Mouse (Mus musculus): ENCODE results near the gene Zfp646. TPM values are rescaled to one million over a fixed set of nuclear protein-coding genes. Genes with fewer than 3 reads are reported as not detected.

Zfp646 gene
- polyA plus RNA-seq, 1 experiment from 2014 or later = 11.4 TPM

- no peak overlapping the region for H3K27ac ChIP-seq
- H3K4me3 ChIP-seq = no peak overlapping the region
- no peak overlapping the region for H3K9ac ChIP-seq
- H3K9me3 ChIP-seq = no peaks in the 10 kb centered on the region
- no peak for ATAC-seq (ENCODE audit: insufficient number of reproducible peaks, insufficient read depth, low FRiP score, low TSS enrichment, low read depth)
- H3K27me3 ChIP-seq = peaks cover 1% of the 10 kb centered on the region; the same call in 1 of the 2 replicates
- no peak overlapping the region for H3K4me2 ChIP-seq
- 82% methylated on average over 6 of the region's 6 CpGs for WGBS
- peaks cover 79% of the 10 kb centered on the region for H3K36me3 ChIP-seq
- H3K4me1 ChIP-seq = peaks cover 6% of the 10 kb centered on the region; the same call in 1 of the 2 replicates
Measured at GRCm38 (mm10) chr7:127922451-127923275, 46.6 kb downstream of the Zfp646 start.

DNA sequence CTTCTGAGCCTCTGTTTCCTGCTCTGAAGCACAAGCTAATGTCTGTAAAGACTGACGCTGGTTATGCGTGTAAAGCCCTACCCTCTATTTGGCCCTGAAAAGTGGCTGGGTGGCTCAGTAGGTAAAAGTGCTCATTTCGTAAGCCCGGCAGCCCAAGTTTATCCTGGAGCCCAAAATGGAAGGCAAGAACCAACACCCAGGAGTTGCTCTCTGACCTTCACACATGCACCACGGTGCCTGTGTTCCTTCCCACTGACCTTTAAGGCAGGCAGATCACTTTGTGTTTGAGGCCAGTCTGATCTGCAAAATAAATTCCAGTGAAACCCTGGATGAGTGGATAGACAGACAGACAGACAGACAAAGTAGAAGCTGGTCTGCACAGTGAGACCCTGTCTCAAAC is 47.7 kb downstream of the Zfp646 start:
- 75% methylated on average over 5 of the region's 5 CpGs for WGBS
- Histone ChIP-seq H3K27ac (no peak overlapping the region), H3K9me3 (no peaks in the 10 kb centered on the region), H3K4me3 (no peak overlapping the region), H3K36me3 (peaks cover 69% of the 10 kb centered on the region), H3K9ac (no peak overlapping the region), H3K4me2 (no peak overlapping the region), H3K27me3 (peaks cover 11% of the 10 kb centered on the region), H3K4me1 (peaks cover 6% of the 10 kb centered on the region; the same call in 1 of the 2 replicates)
- no peak for ATAC-seq (ENCODE audit: insufficient number of reproducible peaks, insufficient read depth, low FRiP score, low TSS enrichment, low read depth)

GRCm38 (mm10) chr7:127925252-127925651 is 49.2 kb downstream of the Zfp646 start:
- Histone ChIP-seq H3K9me3 (no peaks in the 10 kb centered on the region), H3K27ac (peak overlapping the region; percentile 68), H3K4me2 (no peak overlapping the region), H3K27me3 (peaks cover 27% of the 10 kb centered on the region), H3K4me1 (peaks cover 16% of the 10 kb centered on the region), H3K36me3 (peaks cover 64% of the 10 kb centered on the region), H3K9ac (no peak overlapping the region), H3K4me3 (no peak overlapping the region)
- WGBS = 52% methylated on average over 5 of the region's 5 CpGs
- no peak for ATAC-seq (ENCODE audit: insufficient number of reproducible peaks, insufficient read depth, low FRiP score, low TSS enrichment, low read depth)

- Histone ChIP-seq H3K9ac (no peak overlapping the region), H3K4me2 (no peak overlapping the region), H3K36me3 (peaks cover 56% of the 10 kb centered on the region), H3K4me3 (no peak overlapping the region), H3K4me1 (peaks cover 16% of the 10 kb centered on the region), H3K27ac (peak overlapping the region; percentile 68), H3K27me3 (peaks cover 32% of the 10 kb centered on the region), H3K9me3 (no peaks in the 10 kb centered on the region)
- ATAC-seq (ENCODE audit: insufficient number of reproducible peaks, insufficient read depth, low FRiP score, low TSS enrichment, low read depth) = no peak
- WGBS = 84% methylated on average over 8 of the region's 8 CpGs
Measured at GRCm38 (mm10) chr7:127926066-127926465, 50.0 kb downstream of the Zfp646 start.

GRCm38 (mm10) chr7:127926846-127927245 is 50.8 kb downstream of the Zfp646 start:
- 83% methylated on average over 11 of the region's 11 CpGs for WGBS
- H3K36me3 ChIP-seq = peaks cover 52% of the 10 kb centered on the region

DNA sequence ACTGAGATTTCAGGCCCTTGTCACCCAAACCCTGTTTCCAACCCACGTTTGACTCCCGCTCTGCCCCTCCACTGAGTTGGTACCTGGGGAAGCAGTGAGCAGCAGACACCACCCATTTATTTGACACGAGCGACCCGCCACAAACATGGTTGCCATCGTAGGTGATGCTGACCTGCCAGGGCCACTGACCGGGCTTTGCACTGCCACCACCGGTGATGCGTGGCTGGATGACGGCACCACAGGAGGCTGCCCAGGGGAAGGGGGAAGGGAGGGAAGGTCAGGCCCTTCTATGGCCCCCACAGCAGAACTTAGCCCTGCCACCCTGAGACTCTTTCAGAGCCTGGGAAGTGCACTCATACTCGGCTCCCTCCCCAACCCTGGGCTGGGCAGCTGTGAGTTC is 51.7 kb downstream of the Zfp646 start:
- no peak overlapping the region for H3K9ac ChIP-seq
- H3K36me3 ChIP-seq = peaks cover 43% of the 10 kb centered on the region
- no peak overlapping the region for H3K27ac ChIP-seq
- no peak for ATAC-seq (ENCODE audit: insufficient number of reproducible peaks, insufficient read depth, low FRiP score, low TSS enrichment, low read depth)
- peaks cover 28% of the 10 kb centered on the region for H3K4me1 ChIP-seq
- no peaks in the 10 kb centered on the region for H3K9me3 ChIP-seq
- peaks cover 32% of the 10 kb centered on the region for H3K27me3 ChIP-seq
- WGBS = 82% methylated on average over 11 of the region's 11 CpGs
- H3K4me3 ChIP-seq = no peak overlapping the region
- H3K4me2 ChIP-seq = peak overlapping the region; percentile 60; the same call in 1 of the 2 replicates

More at GRCm38 (mm10) chr7:127926846-127927245, 50.8 kb downstream of the Zfp646 start:
- Histone ChIP-seq H3K4me3 (no peak overlapping the region), H3K9ac (no peak overlapping the region), H3K4me1 (peaks cover 23% of the 10 kb centered on the region), H3K4me2 (no peak overlapping the region), H3K27ac (no peak overlapping the region), H3K27me3 (peaks cover 32% of the 10 kb centered on the region), H3K9me3 (no peaks in the 10 kb centered on the region)
- no peak for ATAC-seq (ENCODE audit: insufficient number of reproducible peaks, insufficient read depth, low FRiP score, low TSS enrichment, low read depth)

- Histone ChIP-seq H3K27ac (no peak overlapping the region), H3K4me3 (peak overlapping the region; percentile 43), H3K4me1 (peaks cover 28% of the 10 kb centered on the region), H3K9me3 (no peaks in the 10 kb centered on the region), H3K27me3 (peaks cover 32% of the 10 kb centered on the region), H3K4me2 (peak overlapping the region; percentile 60), H3K36me3 (peaks cover 35% of the 10 kb centered on the region), H3K9ac (peak overlapping the region; percentile 70; the same call in 1 of the 2 replicates)
- ATAC-seq (ENCODE audit: insufficient number of reproducible peaks, insufficient read depth, low FRiP score, low TSS enrichment, low read depth) = no peak
- WGBS = 53% methylated on average over 5 of the region's 5 CpGs
Measured at GRCm38 (mm10) chr7:127928596-127928995, 52.6 kb downstream of the Zfp646 start.

DNA sequence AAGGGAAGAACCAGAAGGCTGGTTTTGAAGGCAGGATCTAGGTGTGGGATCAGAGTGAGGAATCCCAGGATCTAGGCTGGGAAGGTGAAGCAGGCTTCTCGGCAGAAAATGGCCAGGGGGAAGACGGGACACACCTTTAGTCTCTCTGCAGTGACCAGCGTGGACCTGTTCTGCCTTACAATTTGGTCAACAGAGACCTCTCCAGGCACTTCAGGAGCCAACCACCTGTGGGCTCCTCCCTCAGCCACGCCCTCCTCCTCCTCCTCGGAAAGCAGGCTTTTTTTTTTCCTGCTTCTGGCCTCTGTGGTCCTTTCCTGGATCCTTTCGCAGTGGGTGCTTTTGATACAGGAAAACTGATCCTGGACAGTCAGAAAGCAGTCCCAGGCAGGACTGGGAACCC is 53.9 kb downstream of the Zfp646 start, which contains the start of gene Prss8:
Prss8 (minus strand) TSS at position 182 of the 400 bp plus-strand sequence.
- H3K9ac ChIP-seq = peak within 1 kb of the TSS; percentile 70
- H3K9me3 ChIP-seq = no peaks in the 10 kb centered on the region
- H3K27me3 ChIP-seq = peaks cover 32% of the 10 kb centered on the region
- H3K36me3 ChIP-seq = peaks cover 22% of the 10 kb centered on the region
- peaks cover 35% of the 10 kb centered on the region for H3K4me1 ChIP-seq
- H3K27ac ChIP-seq = peak within 1 kb of the TSS; percentile 22; the same call in 1 of the 2 replicates
- WGBS = 6% methylated on average over 6 of the region's 6 CpGs
- H3K4me2 ChIP-seq = peak within 1 kb of the TSS; percentile 60
- no peak for ATAC-seq (ENCODE audit: insufficient number of reproducible peaks, insufficient read depth, low FRiP score, low TSS enrichment, low read depth)
- peak within 1 kb of the TSS; percentile 43 for H3K4me3 ChIP-seq

GRCm38 (mm10) chr7:127930636-127931035 is 54.6 kb downstream of the Zfp646 start:
- Histone ChIP-seq H3K36me3 (peaks cover 14% of the 10 kb centered on the region), H3K4me2 (no peak overlapping the region), H3K9ac (no peak overlapping the region), H3K4me1 (peaks cover 30% of the 10 kb centered on the region), H3K4me3 (no peak overlapping the region), H3K27me3 (peaks cover 32% of the 10 kb centered on the region), H3K9me3 (no peaks in the 10 kb centered on the region), H3K27ac (no peak overlapping the region)
- WGBS = 70% methylated on average over 5 of the region's 5 CpGs
- ATAC-seq (ENCODE audit: insufficient number of reproducible peaks, insufficient read depth, low FRiP score, low TSS enrichment, low read depth) = no peak

- Histone ChIP-seq H3K4me3 (no peak overlapping the region), H3K9me3 (no peaks in the 10 kb centered on the region), H3K9ac (0 out of 2 replicates have a peak overlapping the region, but pooled peaks have one; percentile 27), H3K27me3 (peaks cover 35% of the 10 kb centered on the region), H3K4me2 (0 out of 2 replicates have a peak overlapping the region, but pooled peaks have one; percentile 7), H3K27ac (peak overlapping the region; percentile 39), H3K4me1 (peaks cover 38% of the 10 kb centered on the region), H3K36me3 (peaks cover 5% of the 10 kb centered on the region)
- WGBS = 26% methylated on average over 13 of the region's 13 CpGs
- no peak for ATAC-seq (ENCODE audit: insufficient number of reproducible peaks, insufficient read depth, low FRiP score, low TSS enrichment, low read depth)
Measured at GRCm38 (mm10) chr7:127931351-127932135, 55.5 kb downstream of the Zfp646 start.

GRCm38 (mm10) chr7:127932273-127933031 is 56.4 kb downstream of the Zfp646 start:
- peaks cover 36% of the 10 kb centered on the region for H3K27me3 ChIP-seq
- no peak for ATAC-seq (ENCODE audit: insufficient number of reproducible peaks, insufficient read depth, low FRiP score, low TSS enrichment, low read depth)
- peak overlapping the region; percentile 9; the same call in 1 of the 2 replicates for H3K4me2 ChIP-seq
- H3K9me3 ChIP-seq = no peaks in the 10 kb centered on the region
- H3K9ac ChIP-seq = no peak overlapping the region
- peaks cover 38% of the 10 kb centered on the region for H3K4me1 ChIP-seq
- WGBS = 12% methylated on average over 13 of the region's 13 CpGs
- H3K36me3 ChIP-seq = no peaks in the 10 kb centered on the region
- peak overlapping the region; percentile 39; the same call in 1 of the 2 replicates for H3K27ac ChIP-seq
- no peak overlapping the region for H3K4me3 ChIP-seq
